Mouse (Mus musculus) liver, embryonic 11.5 days (tissue): ENCODE results near the gene Slmap. TPM values are rescaled to one million over a fixed set of nuclear protein-coding genes. Genes with fewer than 3 reads are reported as not detected.

Experiments
- ATAC-seq: fragments of 200-750 bp; cut with Nextera tagmentation; replicated peaks from 2 replicates; pipeline ENCODE4 v1.8.0; 2017; ENCODE audit warnings: moderate number of reproducible peaks, mild to moderate bottlenecking, moderate TSS enrichment, moderate library complexity; ENCODE audit not compliant: low FRiP score
- DNase-seq: peaks from one replicate; pipeline ENCODE4 v3.0.0-alpha.2; 2017; ENCODE audit warnings: low spot score
- H3K27ac ChIP-seq: fragments of 300-500 bp; sonication (generic); 2 replicates; pipeline ENCODE4 v1.5.1; 2014; ENCODE audit warnings: mild to moderate bottlenecking, low read depth, low read length, control low read depth
- H3K27me3 ChIP-seq: fragments of 300-500 bp; sonication (generic); replicated peaks from 2 replicates; pipeline ENCODE4 v1.6.1; 2014; ENCODE audit warnings: low read length, mixed read lengths; ENCODE audit not compliant: control insufficient read depth, insufficient read depth
- H3K36me3 ChIP-seq: fragments of 300-500 bp; sonication (generic); 2 replicates; pipeline ENCODE4 v1.6.1; 2014; ENCODE audit warnings: mild to moderate bottlenecking, low read length, moderate library complexity, mixed read lengths; ENCODE audit not compliant: control insufficient read depth, insufficient read depth
- H3K4me1 ChIP-seq: fragments of 300-500 bp; sonication (generic); replicated peaks from 2 replicates; pipeline ENCODE4 v1.6.1; 2014; ENCODE audit warnings: low read length, mixed read lengths; ENCODE audit not compliant: control insufficient read depth, insufficient read depth
- H3K4me2 ChIP-seq: fragments of 300-500 bp; sonication (generic); 2 replicates; pipeline ENCODE4 v1.6.1; 2014; ENCODE audit warnings: mild to moderate bottlenecking, control low read depth, moderate library complexity
- H3K4me3 ChIP-seq: fragments of 300-500 bp; sonication (generic); 2 replicates; pipeline ENCODE4 v1.5.1; 2014; ENCODE audit warnings: low read depth, low read length, control low read depth
- H3K9ac ChIP-seq: fragments of 300-500 bp; sonication (generic); 2 replicates; pipeline ENCODE4 v1.6.1; 2014; ENCODE audit warnings: low read depth, low read length, control low read depth
- H3K9me3 ChIP-seq: fragments of 300-500 bp; sonication (generic); 2 replicates; pipeline ENCODE4 v1.6.1; 2016; ENCODE audit warnings: low read length, inconsistent platforms, mixed read lengths; ENCODE audit not compliant: control insufficient read depth
- WGBS: fragments of 180-500 bp; shearing (Covaris S2); extraction: QIAGEN DNeasy Blood & Tissue Kit; methylation state at CpG from one replicate; pipeline ENCODE4 v1.1.7; 2014; 5-methylcytosine and 5-hydroxymethylcytosine counted together
- polyA plus RNA-seq: library from polyadenylated mRNA; unstranded; fragments of >200 nt; fragmentation: Nextera tagmentation; extraction: Ambion mirVana; gene quantifications from 2 replicates; pipeline ENCODE4 v1.2.1, GENCODE M21; 2014

Slmap gene
- polyA plus RNA-seq, 1 experiment from 2014 or later: 27.5 TPM

- Histone ChIP-seq H3K9ac (no peak overlapping the region), H3K36me3 (no peaks in the 10 kb centered on the region), H3K4me2 (no peak overlapping the region), H3K27me3 (no peaks in the 10 kb centered on the region), H3K4me1 (no peaks in the 10 kb centered on the region), H3K9me3 (no peaks in the 10 kb centered on the region), H3K27ac (no peak overlapping the region), H3K4me3 (no peak overlapping the region)
- ATAC-seq: no peak
- 74% methylated on average over 3 of the region's 3 CpGs for WGBS
- no peak for DNase-seq
These were observed 155.7 kb downstream of the Slmap start for GRCm38 (mm10) chr14:26379071-26379470.

GRCm38 (mm10) chr14:26376652-26377051 is 158.1 kb downstream of the Slmap start:
- 4% methylated on average over 2 of the region's 2 CpGs for WGBS

More at GRCm38 (mm10) chr14:26376652-26377051, 158.1 kb downstream of the Slmap start:
- Histone ChIP-seq H3K27ac (no peak overlapping the region), H3K4me2 (no peak overlapping the region), H3K36me3 (no peaks in the 10 kb centered on the region), H3K4me1 (no peaks in the 10 kb centered on the region), H3K4me3 (no peak overlapping the region), H3K9ac (no peak overlapping the region), H3K9me3 (no peaks in the 10 kb centered on the region), H3K27me3 (no peaks in the 10 kb centered on the region)
- ATAC-seq (no peak), DNase-seq (peak; percentile 51)

Other genes starting within 250 kb of the Slmap start
- 24.8 and 27.8 TPM in 2 replicates for gene Dennd6a, start 38.9 kb upstream of the Slmap start, polyA plus RNA-seq
- gene Arf4, start 103.1 kb upstream of the Slmap start, polyA plus RNA-seq: 347 and 363 TPM in 2 replicates
- 15.1 and 16.7 TPM in 2 replicates for gene Pde12, start 135.0 kb upstream of the Slmap start, polyA plus RNA-seq
- gene Dnah12, start 158.3 kb upstream of the Slmap start, polyA plus RNA-seq: 0.07 and 0.09 TPM in 2 replicates